Mouse (Mus musculus) thymus, adult 2 months (tissue): Measurements from ENCODE around the gene Msl1.

Experiments used
- CTCF ChIP-seq: fragments of 200-500 bp; IDR thresholded peaks from 2 replicates; pipeline ENCODE4 v1.5.1; 2012; ENCODE audit warnings: mild to moderate bottlenecking, control low read depth, low read length, moderate library complexity, borderline replicate concordance; ENCODE audit not compliant: control insufficient read depth, poor library complexity, insufficient read depth; ENCODE audit errors: extremely low read depth
- POLR2A ChIP-seq: fragments of 200-500 bp; IDR thresholded peaks from 2 replicates; pipeline ENCODE4 v1.6.1; 2012; ENCODE audit warnings: mild to moderate bottlenecking, low read length, control low read depth, moderate library complexity; ENCODE audit not compliant: control insufficient read depth, poor library complexity, insufficient read depth; ENCODE audit errors: extremely low read depth

GRCm38 (mm10) chr11:98808417-98808816 lies 13.1 kb downstream of the Msl1 start:
- no peak for TF ChIP-seq CTCF
- TF ChIP-seq POLR2A = no peak
